Mouse (Mus musculus) brain, embryonic 14.5 days (tissue): ENCODE results near the gene Amz1. TPM values are rescaled to one million over a fixed set of nuclear protein-coding genes. Genes with fewer than 3 reads are reported as not detected.

Experiments
- DNase-seq: peaks from one replicate; pipeline ENCODE4 v3.0.0-alpha.2; 2011; ENCODE audit warnings: low read depth
- CTCF ChIP-seq: fragments of 200-500 bp; IDR thresholded peaks from 2 replicates; pipeline ENCODE4 v1.5.1; 2012; ENCODE audit warnings: inconsistent platforms, mild to moderate bottlenecking, moderate library complexity, borderline replicate concordance; ENCODE audit not compliant: insufficient read depth, insufficient read length; ENCODE audit errors: extremely low read depth
- POLR2A ChIP-seq: fragments of 200-500 bp; IDR thresholded peaks from 2 replicates; pipeline ENCODE4 v1.6.1; 2012; ENCODE audit warnings: mild to moderate bottlenecking, inconsistent platforms, borderline replicate concordance; ENCODE audit not compliant: poor library complexity, insufficient read depth, insufficient read length, severe bottlenecking; ENCODE audit errors: extremely low read depth
- polyA plus RNA-seq: library from polyadenylated mRNA; depleted of rRNA; stranded (reverse); fragments of >200 nt; gene quantifications from 2 replicates; pipeline ENCODE4 v1.2.3, GENCODE M21; 2012

Gene Amz1
- polyA plus RNA-seq, 1 experiment: 3.2 TPM

- peak; percentile 27 for DNase-seq
- TF ChIP-seq POLR2A: no peak
- no peak for TF ChIP-seq CTCF
These were observed 3.2 kb downstream of the Amz1 start for GRCm38 (mm10) chr5:140726946-140727740.

- no peak for TF ChIP-seq CTCF
- TF ChIP-seq POLR2A: no peak
- DNase-seq: no peak
These were observed 7.3 kb downstream of the Amz1 start for GRCm38 (mm10) chr5:140731040-140731797.

GRCm38 (mm10) chr5:140732195-140732594 lies 8.3 kb downstream of the Amz1 start:
- TF ChIP-seq CTCF (peak; percentile 53), POLR2A (no peak)
- DNase-seq: no peak

GRCm38 (mm10) chr5:140733336-140733735 lies 9.4 kb downstream of the Amz1 start:
- no peak for DNase-seq
- no peak for TF ChIP-seq CTCF
- TF ChIP-seq POLR2A: no peak

GRCm38 (mm10) chr5:140735297-140735696 lies 11.4 kb downstream of the Amz1 start:
- TF ChIP-seq POLR2A (no peak), CTCF (no peak)
- no peak for DNase-seq

GRCm38 (mm10) chr5:140736166-140736565 lies 12.2 kb downstream of the Amz1 start:
- DNase-seq: no peak
- no peak for TF ChIP-seq POLR2A
- no peak for TF ChIP-seq CTCF

GRCm38 (mm10) chr5:140739813-140740212 lies 15.9 kb downstream of the Amz1 start:
- DNase-seq: no peak
- no peak for TF ChIP-seq CTCF
- TF ChIP-seq POLR2A: no peak

- no peak for DNase-seq
- TF ChIP-seq CTCF: no peak
- TF ChIP-seq POLR2A: no peak
These were observed 17.1 kb downstream of the Amz1 start for GRCm38 (mm10) chr5:140741040-140741439.

GRCm38 (mm10) chr5:140741877-140742276 lies 17.9 kb downstream of the Amz1 start:
- peak; percentile 36 for DNase-seq
- TF ChIP-seq POLR2A (no peak), CTCF (peak; percentile 19; the same call in 1 of the 2 replicates)

GRCm38 (mm10) chr5:140743706-140744131 lies 19.8 kb downstream of the Amz1 start:
- TF ChIP-seq CTCF (peak; percentile 56), POLR2A (no peak)
- DNase-seq: peak; percentile 74

GRCm38 (mm10) chr5:140748425-140748824 lies 24.5 kb downstream of the Amz1 start:
- TF ChIP-seq CTCF: no peak
- no peak for TF ChIP-seq POLR2A

GRCm38 (mm10) chr5:140749062-140749875 lies 25.3 kb downstream of the Amz1 start:
- peak; percentile 92 for TF ChIP-seq CTCF
- TF ChIP-seq POLR2A: no peak
- DNase-seq: peak; percentile 91

More at GRCm38 (mm10) chr5:140748425-140748824, 24.5 kb downstream of the Amz1 start:
- DNase-seq: no peak
